Mouse (Mus musculus) myocyte (in vitro differentiated cells): ENCODE measurements at regions not wholly inside any gene's neighbourhood (a gene's known extent, or its start where the extent isn't known, plus 50 kb on each side); places are given as distances from the start of the nearest gene placed in this dataset.

Experiments used
- H3K27me3 ChIP-seq: one replicate; pipeline ENCODE4 v1.6.1; 2011; ENCODE audit not compliant: control insufficient read depth, insufficient read depth, insufficient read length
- H3K36me3 ChIP-seq: one replicate; pipeline ENCODE4 v1.6.1; 2011; ENCODE audit not compliant: control insufficient read depth, insufficient read depth
- H3K4me2 ChIP-seq: one replicate; pipeline ENCODE4 v1.6.1; 2011; ENCODE audit warnings: low read depth, control low read depth
- H3K4me3 ChIP-seq: one replicate; pipeline ENCODE4 v1.5.1; 2011; ENCODE audit warnings: mild to moderate bottlenecking, control low read depth, moderate library complexity
- H3K79me2 ChIP-seq: one replicate; pipeline ENCODE4 v1.6.1; 2011; ENCODE audit not compliant: control insufficient read depth, insufficient read depth
- H3ac ChIP-seq: one replicate; pipeline ENCODE4 v1.6.1; 2011; ENCODE audit not compliant: control insufficient read depth, insufficient read length
- CEBPB ChIP-seq: IDR thresholded peaks from 2 replicates; pipeline ENCODE4 v1.6.1; 2011; ENCODE audit warnings: mild to moderate bottlenecking, moderate library complexity; ENCODE audit not compliant: poor library complexity, insufficient read depth, severe bottlenecking
- E2F4 ChIP-seq: IDR thresholded peaks from one replicate; pipeline ENCODE4 v1.6.1; 2011; ENCODE audit warnings: mild to moderate bottlenecking, control low read depth, moderate library complexity; ENCODE audit not compliant: insufficient read depth
- MAX ChIP-seq: IDR thresholded peaks from one replicate; pipeline ENCODE4 v1.6.1; 2011; ENCODE audit warnings: low read depth, mild to moderate bottlenecking, control low read depth
- MYOD1 ChIP-seq, 3 experiments: IDR thresholded peaks; one replicate each; pipeline ENCODE4 v1.6.1; 2011; ENCODE audit warnings: control low read depth in 2 of 3, low read depth in 2 of 3, mild to moderate bottlenecking in 2 of 3, moderate library complexity in 1 of 3; ENCODE audit not compliant: insufficient read length in 2 of 3, control insufficient read depth in 1 of 3
- MYOG ChIP-seq, 3 experiments: IDR thresholded peaks; one replicate each; pipeline ENCODE4 v1.6.1; 2011; ENCODE audit warnings: control low read depth in 2 of 3, low read depth in 2 of 3, mild to moderate bottlenecking in 2 of 3; ENCODE audit not compliant: insufficient read length in 2 of 3, control insufficient read depth in 1 of 3, insufficient read depth in 1 of 3
- POLR2A ChIP-seq: IDR thresholded peaks from one replicate; pipeline ENCODE4 v1.6.1; 2011; ENCODE audit warnings: low read depth, mild to moderate bottlenecking, control low read depth, moderate library complexity; ENCODE audit not compliant: insufficient read length
- POLR2AphosphoS2 ChIP-seq: IDR thresholded peaks from one replicate; pipeline ENCODE4 v1.6.1; 2011; ENCODE audit warnings: low read depth, control low read depth; ENCODE audit not compliant: insufficient read length
- REST ChIP-seq: IDR thresholded peaks from one replicate; pipeline ENCODE4 v1.6.1; 2011; ENCODE audit warnings: mild to moderate bottlenecking, control low read depth, moderate library complexity; ENCODE audit not compliant: insufficient read depth, insufficient read length
- SRF ChIP-seq: IDR thresholded peaks from one replicate; pipeline ENCODE4 v1.6.1; 2011; ENCODE audit warnings: low read depth; ENCODE audit not compliant: control insufficient read depth, insufficient read length
- TCF12 ChIP-seq: IDR thresholded peaks from one replicate; pipeline ENCODE4 v1.6.1; 2011; ENCODE audit warnings: mild to moderate bottlenecking, control low read depth; ENCODE audit not compliant: poor library complexity, insufficient read depth, severe bottlenecking
- TCF3 ChIP-seq: IDR thresholded peaks from one replicate; pipeline ENCODE4 v1.6.1; 2011; ENCODE audit warnings: low read depth, control low read depth; ENCODE audit not compliant: insufficient read length
- USF1 ChIP-seq: IDR thresholded peaks from one replicate; pipeline ENCODE4 v1.6.1; 2011; ENCODE audit warnings: low read depth, mild to moderate bottlenecking, control low read depth, moderate library complexity

DNA sequence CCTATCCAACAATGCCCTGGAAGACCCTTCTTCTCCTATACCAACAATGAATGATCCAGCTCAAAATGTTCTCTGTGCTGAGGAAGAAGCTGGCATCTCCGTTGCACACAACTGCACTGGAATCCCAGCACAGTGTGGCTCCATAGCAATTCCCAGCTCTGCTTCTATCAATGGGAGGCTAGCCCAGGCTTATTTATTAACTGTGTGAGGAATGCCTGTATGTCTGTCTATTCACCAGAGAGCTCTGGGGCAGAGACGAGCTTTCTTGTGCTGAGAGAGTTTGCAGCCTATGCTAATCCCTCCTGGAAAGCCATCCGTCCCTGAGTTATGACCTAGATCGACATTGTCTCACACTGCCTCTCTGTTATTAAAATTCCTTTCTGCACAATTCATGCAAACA, 108.1 kb downstream of the Snx19 start:
- Histone ChIP-seq H3K27me3 (no peaks in the 10 kb centered on the region), H3K36me3 (no peaks in the 10 kb centered on the region)
- TF ChIP-seq POLR2AphosphoS2 (no peak), USF1 (no peak), TCF12 (no peak), MYOD1 (IDR thresholded peaks at IDR 0.05; ENCODE audit: control insufficient read depth in 1 of 3, insufficient read length in 2 of 3, low read depth in 2 of 3) (no peak), POLR2A (no peak), MYOG (IDR thresholded peaks at IDR 0.05; ENCODE audit: control insufficient read depth in 1 of 3, insufficient read depth in 1 of 3, insufficient read length in 2 of 3, low read depth in 2 of 3) (no peak)

DNA sequence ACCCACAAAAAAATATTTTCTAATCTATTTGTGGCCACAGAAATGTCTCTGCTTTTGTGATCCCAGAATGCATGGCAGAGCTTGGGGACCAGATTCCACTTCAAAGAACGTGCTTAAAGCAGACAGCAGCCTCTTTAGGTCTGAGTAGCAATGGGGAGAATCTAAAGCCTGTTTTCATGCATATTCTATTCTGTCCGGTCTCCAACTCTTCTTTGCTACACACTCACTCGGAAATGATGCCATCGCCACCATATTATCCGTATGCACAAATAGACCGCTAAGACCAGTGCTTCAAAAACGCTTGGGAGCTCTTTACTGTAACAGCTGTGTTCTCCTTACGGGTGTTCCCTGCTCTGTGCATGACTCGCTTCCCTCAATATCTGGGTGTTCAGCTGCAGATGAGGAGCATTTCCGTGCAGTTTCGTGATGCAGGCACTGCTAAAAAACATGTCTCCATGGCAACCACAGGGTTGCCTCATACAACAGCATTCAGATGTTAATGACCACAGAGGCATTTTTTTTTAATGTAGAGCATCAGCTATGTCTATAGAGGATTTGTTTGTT, 107.0 kb downstream of the Snx19 start:
- TF ChIP-seq CEBPB (no peak), USF1 (no peak), TCF3 (no peak), POLR2AphosphoS2 (no peak), MYOD1 (IDR thresholded peaks at IDR 0.05; ENCODE audit: control insufficient read depth in 1 of 3, insufficient read length in 2 of 3, low read depth in 2 of 3) (no peak), TCF12 (no peak), E2F4 (no peak), SRF (no peak), MAX (no peak)
- H3K36me3 ChIP-seq: no peaks in the 10 kb centered on the region
- H3K79me2 ChIP-seq: no peaks in the 10 kb centered on the region
- H3K4me3 ChIP-seq: no peak overlapping the region
- H3ac ChIP-seq: no peak overlapping the region
- no peaks in the 10 kb centered on the region for H3K27me3 ChIP-seq
- peak overlapping the region; percentile 30 for H3K4me2 ChIP-seq

More for the DNA sequence above, 108.1 kb downstream of the Snx19 start:
- Histone ChIP-seq H3K4me2 (no peak overlapping the region), H3ac (no peak overlapping the region), H3K4me3 (no peak overlapping the region), H3K79me2 (no peaks in the 10 kb centered on the region)

DNA sequence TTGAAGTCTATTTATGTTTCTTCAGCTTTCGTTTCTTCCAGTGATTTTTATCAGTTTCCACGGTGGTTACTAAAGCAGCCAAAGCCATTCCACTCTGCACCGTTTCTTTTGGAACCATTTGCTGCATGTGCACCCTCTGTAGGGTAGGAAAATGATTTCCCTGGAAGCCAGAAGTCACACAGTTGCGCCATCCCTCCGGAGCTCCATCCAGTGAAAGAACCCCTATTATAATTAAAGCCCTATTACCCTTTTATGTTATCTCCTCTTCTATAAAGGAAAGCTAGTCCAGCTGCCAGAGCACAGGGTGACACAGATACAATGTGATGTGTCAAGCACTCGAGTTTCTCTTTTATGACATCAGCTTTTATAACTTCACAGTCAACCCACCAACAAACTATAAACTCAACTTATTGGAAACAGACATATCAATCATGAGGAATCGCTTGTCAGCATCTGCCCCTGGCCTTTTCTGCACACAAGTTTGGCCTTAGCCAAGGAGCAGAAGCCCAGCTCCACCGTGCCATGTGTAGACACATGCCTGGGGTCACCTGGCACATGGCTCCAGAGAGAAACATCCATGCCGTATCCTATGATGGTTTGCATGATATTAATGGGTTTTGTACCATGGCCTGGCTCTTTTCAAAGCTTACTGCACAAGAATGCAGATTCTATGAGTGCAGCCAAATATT, 106.3 kb downstream of the Snx19 start:
- no peak overlapping the region for H3ac ChIP-seq
- H3K4me2 ChIP-seq: peak overlapping the region; percentile 30
- no peak overlapping the region for H3K4me3 ChIP-seq
- H3K36me3 ChIP-seq: no peaks in the 10 kb centered on the region
- no peak for TF ChIP-seq MYOG (IDR thresholded peaks at IDR 0.05; ENCODE audit: control insufficient read depth in 1 of 3, insufficient read depth in 1 of 3, insufficient read length in 2 of 3, low read depth in 2 of 3)
- no peak for TF ChIP-seq MYOD1 (IDR thresholded peaks at IDR 0.05; ENCODE audit: control insufficient read depth in 1 of 3, insufficient read length in 2 of 3, low read depth in 2 of 3)
- TF ChIP-seq SRF: no peak
- no peak for TF ChIP-seq POLR2A
- no peak for TF ChIP-seq MAX
- no peak for TF ChIP-seq CEBPB
- TF ChIP-seq E2F4: no peak
- no peak for TF ChIP-seq TCF3
- TF ChIP-seq REST: no peak
- no peak for TF ChIP-seq USF1
- no peak for TF ChIP-seq POLR2AphosphoS2
- TF ChIP-seq TCF12: no peak
- no peaks in the 10 kb centered on the region for H3K79me2 ChIP-seq
- H3K27me3 ChIP-seq: no peaks in the 10 kb centered on the region

DNA sequence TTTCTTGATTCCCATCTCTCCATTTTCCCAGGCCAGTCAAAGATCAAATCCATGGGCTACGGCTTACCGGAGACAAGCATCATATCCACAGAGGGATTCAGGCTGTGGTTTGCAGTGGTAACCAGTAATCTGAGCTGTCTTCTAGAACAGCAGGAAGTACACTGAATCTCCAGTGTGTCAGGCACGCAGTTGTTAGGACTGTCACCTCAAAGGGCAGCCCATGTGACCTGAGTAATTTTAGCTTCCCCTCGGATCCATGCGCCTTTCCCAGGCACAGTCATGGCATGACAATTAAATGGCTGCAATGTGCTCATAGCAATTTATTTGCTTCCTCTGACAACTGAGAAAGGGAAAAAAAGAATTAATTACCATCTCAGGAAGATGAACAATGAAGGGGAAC, 98.2 kb downstream of the Snx19 start:
- no peaks in the 10 kb centered on the region for H3K36me3 ChIP-seq
- no peak overlapping the region for H3K4me2 ChIP-seq
- TF ChIP-seq MYOG (IDR thresholded peaks at IDR 0.05; ENCODE audit: control insufficient read depth in 1 of 3, insufficient read depth in 1 of 3, insufficient read length in 2 of 3, low read depth in 2 of 3) (peak in 1 of 3 experiments; percentile 45), POLR2A (no peak), TCF3 (no peak), MAX (no peak), CEBPB (no peak), TCF12 (no peak), SRF (no peak), USF1 (peak; percentile 62), E2F4 (no peak), MYOD1 (IDR thresholded peaks at IDR 0.05; ENCODE audit: control insufficient read depth in 1 of 3, insufficient read length in 2 of 3, low read depth in 2 of 3) (peak in 1 of 3 experiments; percentile 47), POLR2AphosphoS2 (no peak), REST (no peak)
- no peaks in the 10 kb centered on the region for H3K27me3 ChIP-seq
- H3K4me3 ChIP-seq: no peak overlapping the region
- no peak overlapping the region for H3ac ChIP-seq
- no peaks in the 10 kb centered on the region for H3K79me2 ChIP-seq
